Mouse (Mus musculus) heart, embryonic 14.5 days (tissue): ENCODE results near the gene Qtrt2. TPM values are rescaled to one million over a fixed set of nuclear protein-coding genes. Genes with fewer than 3 reads are reported as not detected.

Source experiments
- ATAC-seq: fragments of 200-750 bp; cut with Nextera tagmentation; 2 replicates; pipeline ENCODE4 v1.8.0; 2017; ENCODE audit warnings: low read depth, moderate TSS enrichment; ENCODE audit not compliant: insufficient number of reproducible peaks, insufficient read depth, low FRiP score
- H3K27ac ChIP-seq, 2 experiments: fragments of 200-500 bp in 1 of 2; fragments of 300-500 bp in 1 of 2; sonication (generic) in 1 of 2; replicated peaks in 1 of 2; 2 replicates each; pipeline ENCODE4 v1.5.1; 2012 to 2014; ENCODE audit warnings: low read depth in 2 of 2, low read length in 2 of 2, control low read depth in 1 of 2, mild to moderate bottlenecking in 1 of 2, mixed read lengths in 1 of 2; ENCODE audit not compliant: control insufficient read depth in 1 of 2, insufficient read depth in 1 of 2
- H3K27me3 ChIP-seq: fragments of 300-500 bp; sonication (generic); 2 replicates; pipeline ENCODE4 v1.6.1; 2014; ENCODE audit warnings: mild to moderate bottlenecking, low read length, control low read depth; ENCODE audit not compliant: control insufficient read depth, insufficient read depth
- H3K36me3 ChIP-seq: fragments of 300-500 bp; sonication (generic); 2 replicates; pipeline ENCODE4 v1.6.1; 2014; ENCODE audit warnings: mild to moderate bottlenecking, control low read depth, low read length, mixed read lengths; ENCODE audit not compliant: control insufficient read depth, insufficient read depth
- H3K4me1 ChIP-seq, 2 experiments: fragments of 200-500 bp in 1 of 2; fragments of 300-500 bp in 1 of 2; sonication (generic) in 1 of 2; 2 replicates each; pipeline ENCODE4 v1.6.1; 2012 to 2014; ENCODE audit warnings: low read length in 2 of 2, control low read depth in 1 of 2, mixed read lengths in 1 of 2; ENCODE audit not compliant: control insufficient read depth in 2 of 2, insufficient read depth in 2 of 2
- H3K4me2 ChIP-seq: fragments of 300-500 bp; sonication (generic); 2 replicates; pipeline ENCODE4 v1.6.1; 2014; ENCODE audit warnings: mild to moderate bottlenecking, low read length
- H3K4me3 ChIP-seq, 2 experiments: fragments of 200-500 bp in 1 of 2; fragments of 300-500 bp in 1 of 2; sonication (generic) in 1 of 2; 2 replicates each; pipeline ENCODE4 v1.5.1; 2012 to 2014; ENCODE audit warnings: low read length in 2 of 2, mild to moderate bottlenecking in 2 of 2, control low read depth in 1 of 2, low read depth in 1 of 2, moderate library complexity in 1 of 2; ENCODE audit not compliant: control insufficient read depth in 1 of 2, insufficient read depth in 1 of 2
- H3K9ac ChIP-seq: fragments of 300-500 bp; sonication (generic); 2 replicates; pipeline ENCODE4 v1.6.1; 2014; ENCODE audit warnings: mild to moderate bottlenecking, low read length
- H3K9me3 ChIP-seq: fragments of 300-500 bp; sonication (generic); 2 replicates; pipeline ENCODE4 v1.6.1; 2016; ENCODE audit warnings: low read length, control low read depth; ENCODE audit not compliant: control insufficient read depth
- WGBS: fragments of 180-500 bp; shearing (Covaris S2); extraction: QIAGEN DNeasy Blood & Tissue Kit; methylation state at CpG from one replicate; pipeline ENCODE4 v1.1.7; 2014; 5-methylcytosine and 5-hydroxymethylcytosine counted together
- polyA plus RNA-seq: library from polyadenylated mRNA; unstranded; fragments of >200 nt; fragmentation: Nextera tagmentation; extraction: Ambion mirVana; gene quantifications from 2 replicates; pipeline ENCODE4 v1.2.1, GENCODE M21; 2014

Gene Qtrt2
- polyA plus RNA-seq, 1 experiment from 2014 or later, result 19.0 TPM

- no peak for ATAC-seq
- H3K9me3 ChIP-seq, result no peaks in the 10 kb centered on the region
- H3K27me3 ChIP-seq, result no peaks in the 10 kb centered on the region
- H3K4me2 ChIP-seq, result no peak overlapping the region
- WGBS, result 82% methylated on average over 8 of the region's 8 CpGs
- no peak overlapping the region for H3K27ac ChIP-seq
- H3K9ac ChIP-seq, result no peak overlapping the region
- no peaks in the 10 kb centered on the region for H3K36me3 ChIP-seq
- H3K4me3 ChIP-seq, result no peak overlapping the region
- peaks cover 0 to 8% of the 10 kb centered on the region in 2 experiments; a peak in 2 of 4 replicates for H3K4me1 ChIP-seq
These were observed 32.1 kb downstream of the Qtrt2 start for GRCm38 (mm10) chr16:43894501-43894900.

- Histone ChIP-seq H3K9ac (peak overlapping the region; percentile 73; the same call in 1 of the 2 replicates), H3K27ac (peak overlapping the region; percentile 29 to 53; a peak in 2 of 4 replicates), H3K36me3 (no peaks in the 10 kb centered on the region), H3K4me1 (peaks cover 0 to 14% of the 10 kb centered on the region in 2 experiments; a peak in 2 of 4 replicates), H3K27me3 (no peaks in the 10 kb centered on the region), H3K4me3 (peak overlapping the region in 1 of 2 experiments; percentile 54; a peak in 1 of 4 replicates), H3K4me2 (peak overlapping the region; percentile 76), H3K9me3 (no peaks in the 10 kb centered on the region)
- ATAC-seq, result no peak
- 63% methylated on average over 4 of the region's 4 CpGs for WGBS
These were observed 35.8 kb downstream of the Qtrt2 start for GRCm38 (mm10) chr16:43890747-43891336.

- peaks cover 0 to 14% of the 10 kb centered on the region in 2 experiments; a peak in 2 of 4 replicates for H3K4me1 ChIP-seq
- no peaks in the 10 kb centered on the region for H3K27me3 ChIP-seq
- 0% methylated on average over 9 of the region's 9 CpGs for WGBS
- H3K4me3 ChIP-seq, result peak overlapping the region; percentile 54 to 79
- peak; percentile 91 for ATAC-seq
- no peaks in the 10 kb centered on the region for H3K36me3 ChIP-seq
- H3K9me3 ChIP-seq, result no peaks in the 10 kb centered on the region
- H3K27ac ChIP-seq, result peak overlapping the region; percentile 57 to 79
- H3K9ac ChIP-seq, result peak overlapping the region; percentile 73
- peak overlapping the region; percentile 76 for H3K4me2 ChIP-seq
These were observed 36.6 kb downstream of the Qtrt2 start for GRCm38 (mm10) chr16:43890005-43890336.

- Histone ChIP-seq H3K27ac (peak within 1 kb of the TSS; percentile 62 to 79), H3K4me1 (peaks cover 0 to 14% of the 10 kb centered on the region in 2 experiments; a peak in 2 of 4 replicates), H3K9ac (peak within 1 kb of the TSS; percentile 79), H3K27me3 (no peaks in the 10 kb centered on the region), H3K9me3 (no peaks in the 10 kb centered on the region), H3K36me3 (no peaks in the 10 kb centered on the region), H3K4me3 (peak within 1 kb of the TSS; percentile 54 to 79), H3K4me2 (peak within 1 kb of the TSS; percentile 89)
- peak; percentile 100 for ATAC-seq
- under 1% methylated on average over 32 of the region's 33 CpGs for WGBS
These were observed 37.2 kb downstream of the Qtrt2 start, which contains the start of gene Ccdc191 for GRCm38 (mm10) chr16:43889208-43890004. Gene Ccdc191, plus strand, starts transcription at chr16:43889800.

GRCm38 (mm10) chr16:43882329-43882728, 44.3 kb downstream of the Qtrt2 start:
- Histone ChIP-seq H3K4me3 (no peak overlapping the region), H3K9me3 (no peaks in the 10 kb centered on the region), H3K27ac (no peak overlapping the region), H3K27me3 (no peaks in the 10 kb centered on the region), H3K4me1 (no peaks in the 10 kb centered on the region), H3K36me3 (peaks cover 28% of the 10 kb centered on the region), H3K4me2 (no peak overlapping the region), H3K9ac (no peak overlapping the region)
- WGBS, result 92% methylated on average over 2 of the region's 2 CpGs
- no peak for ATAC-seq

- WGBS, result 71% methylated on average over 3 of the region's 3 CpGs
- no peak overlapping the region for H3K27ac ChIP-seq
These were observed 45.0 kb downstream of the Qtrt2 start for GRCm38 (mm10) chr16:43881636-43882035.

GRCm38 (mm10) chr16:43879769-43880168, 46.8 kb downstream of the Qtrt2 start:
- WGBS, result 83% methylated on average over 6 of the region's 6 CpGs

More at GRCm38 (mm10) chr16:43881636-43882035, 45.0 kb downstream of the Qtrt2 start:
- peaks cover 29% of the 10 kb centered on the region for H3K36me3 ChIP-seq
- no peaks in the 10 kb centered on the region for H3K4me1 ChIP-seq
- ATAC-seq, result no peak
- H3K9ac ChIP-seq, result no peak overlapping the region
- no peaks in the 10 kb centered on the region for H3K9me3 ChIP-seq
- no peaks in the 10 kb centered on the region for H3K27me3 ChIP-seq
- H3K4me2 ChIP-seq, result no peak overlapping the region
- no peak overlapping the region for H3K4me3 ChIP-seq

More at GRCm38 (mm10) chr16:43879769-43880168, 46.8 kb downstream of the Qtrt2 start:
- Histone ChIP-seq H3K4me1 (no peaks in the 10 kb centered on the region), H3K27ac (no peak overlapping the region), H3K27me3 (no peaks in the 10 kb centered on the region), H3K36me3 (peaks cover 47% of the 10 kb centered on the region), H3K4me2 (no peak overlapping the region), H3K4me3 (no peak overlapping the region), H3K9me3 (no peaks in the 10 kb centered on the region), H3K9ac (no peak overlapping the region)
- ATAC-seq, result 0 out of 2 replicates have a peak, but pooled peaks have one; percentile 17
